Mouse (Mus musculus) CH12.LX (cell line): ENCODE measurements around the gene Map3k6. TPM values are rescaled to one million over a fixed set of nuclear protein-coding genes. Genes with fewer than 3 reads are reported as not detected.

Source experiments
- DNase-seq: peaks from one replicate; pipeline ENCODE4 v3.0.0-alpha.2; 2013; ENCODE audit errors: extremely low read depth
- H3K27ac ChIP-seq: 2 replicates; pipeline ENCODE4 v1.5.1; 2012; ENCODE audit warnings: low read depth, mild to moderate bottlenecking, control low read depth, moderate library complexity; ENCODE audit not compliant: insufficient read depth
- H3K27me3 ChIP-seq: replicated peaks from 2 replicates; pipeline ENCODE3; 2012; ENCODE audit warnings: inconsistent platforms
- H3K36me3 ChIP-seq, 2 experiments: replicated peaks in 1 of 2; 2 replicates each; pipeline versions ENCODE3 to v1.6.1; 2012; ENCODE audit warnings: inconsistent platforms in 1 of 2, low read length in 1 of 2, mild to moderate bottlenecking in 1 of 2, mixed read lengths in 1 of 2, moderate library complexity in 1 of 2; ENCODE audit not compliant: control insufficient read depth in 1 of 2, insufficient read depth in 1 of 2
- H3K4me1 ChIP-seq, 2 experiments: 2 replicates each; pipeline ENCODE4 v1.6.1; 2012; ENCODE audit warnings: inconsistent platforms in 1 of 2, moderate library complexity in 1 of 2; ENCODE audit not compliant: insufficient read depth in 2 of 2, control insufficient read depth in 1 of 2
- H3K4me2 ChIP-seq: 2 replicates; pipeline ENCODE4 v1.6.1; 2012; ENCODE audit warnings: low read depth, mild to moderate bottlenecking, control low read depth; ENCODE audit not compliant: poor library complexity, insufficient read depth, severe bottlenecking
- H3K4me3 ChIP-seq, 3 experiments: fragments of 150-350 bp in 1 of 3; sonication (generic) in 1 of 3; replicated peaks in 1 of 3; 2 replicates each; pipeline versions ENCODE3 to v1.5.1; 2011 to 2012; ENCODE audit warnings: low read depth in 2 of 3, low read length in 2 of 3, mild to moderate bottlenecking in 2 of 3, moderate library complexity in 2 of 3, control low read depth in 1 of 3, improper control_type of control experiment in 1 of 3, inconsistent platforms in 1 of 3, mixed read lengths in 1 of 3; ENCODE audit not compliant: poor library complexity in 1 of 3
- H3K79me2 ChIP-seq: replicated peaks from 2 replicates; pipeline ENCODE4 v1.6.1; 2012; ENCODE audit warnings: mild to moderate bottlenecking, moderate library complexity; ENCODE audit not compliant: control insufficient read depth, poor library complexity, insufficient read depth, severe bottlenecking; ENCODE audit errors: extremely low read depth
- H3K9ac ChIP-seq: 2 replicates; pipeline ENCODE4 v1.6.1; 2012; ENCODE audit warnings: low read depth, mild to moderate bottlenecking, control low read depth, moderate library complexity; ENCODE audit not compliant: insufficient read depth
- H3K9me3 ChIP-seq: replicated peaks from 2 replicates; pipeline ENCODE3; 2012; ENCODE audit warnings: low read length, inconsistent platforms, mixed read lengths
- BHLHE40 ChIP-seq: IDR thresholded peaks from 2 replicates; pipeline ENCODE4 v1.6.1; 2011; ENCODE audit warnings: mild to moderate bottlenecking, low read depth, low read length, improper control_type of control experiment
- CHD1 ChIP-seq: IDR thresholded peaks from 2 replicates; pipeline ENCODE4 v1.6.1; 2012; ENCODE audit warnings: low read depth, low read length, improper control_type of control experiment, inconsistent platforms
- E2F4 ChIP-seq: IDR thresholded peaks from 2 replicates; pipeline ENCODE4 v1.6.1; 2011; ENCODE audit warnings: low read depth, low read length, improper control_type of control experiment; ENCODE audit not compliant: insufficient replicate concordance
- EP300 ChIP-seq: IDR thresholded peaks from 2 replicates; pipeline ENCODE4 v1.6.1; 2011; ENCODE audit warnings: low read length, improper control_type of control experiment
- GABPA ChIP-seq: IDR thresholded peaks from 2 replicates; pipeline ENCODE4 v1.6.1; 2012; ENCODE audit warnings: low read depth, low read length, improper control_type of control experiment, inconsistent platforms; ENCODE audit not compliant: insufficient replicate concordance
- IRF4 ChIP-seq: IDR thresholded peaks from 2 replicates; pipeline ENCODE4 v1.6.1; 2014; ENCODE audit warnings: low read depth, mild to moderate bottlenecking, inconsistent platforms, low read length, improper control_type of control experiment
- JUN ChIP-seq: IDR thresholded peaks from 2 replicates; pipeline ENCODE4 v1.6.1; 2011; ENCODE audit warnings: low read depth, mild to moderate bottlenecking, low read length, improper control_type of control experiment, moderate library complexity; ENCODE audit not compliant: insufficient read depth
- JUND ChIP-seq: conservative IDR thresholded peaks from 2 replicates; pipeline ENCODE4 v1.6.1; 2011; ENCODE audit warnings: low read depth, low read length, improper control_type of control experiment
- KAT2A ChIP-seq: IDR thresholded peaks from 2 replicates; pipeline ENCODE4 v1.6.1; 2012; ENCODE audit warnings: low read length, improper control_type of control experiment, inconsistent platforms; ENCODE audit not compliant: insufficient replicate concordance
- MAZ ChIP-seq: IDR thresholded peaks from 2 replicates; pipeline ENCODE4 v1.6.1; 2012; ENCODE audit warnings: low read depth, mild to moderate bottlenecking, inconsistent platforms, low read length, improper control_type of control experiment, moderate library complexity
- MYC ChIP-seq: IDR thresholded peaks from 2 replicates; pipeline ENCODE4 v1.6.1; 2011; ENCODE audit warnings: low read depth, mild to moderate bottlenecking, improper control_type of control experiment, low read length
- PAX5 ChIP-seq: IDR thresholded peaks from 2 replicates; pipeline ENCODE4 v1.6.1; 2012; ENCODE audit warnings: low read length, inconsistent platforms, mixed read lengths
- POLR2A ChIP-seq: IDR thresholded peaks from 2 replicates; pipeline ENCODE4 v1.6.1; 2011; ENCODE audit warnings: low read depth, mild to moderate bottlenecking, improper control_type of control experiment, low read length
- RAD21 ChIP-seq: IDR thresholded peaks from 2 replicates; pipeline ENCODE4 v1.6.1; 2011; ENCODE audit warnings: low read depth, mild to moderate bottlenecking, low read length, improper control_type of control experiment, moderate library complexity
- RCOR1 ChIP-seq: conservative IDR thresholded peaks from 2 replicates; pipeline ENCODE4 v1.6.1; 2012; ENCODE audit warnings: low read depth, mild to moderate bottlenecking, inconsistent platforms, low read length, improper control_type of control experiment
- SIN3A ChIP-seq: IDR thresholded peaks from 2 replicates; pipeline ENCODE4 v1.6.1; 2012; ENCODE audit warnings: low read length, improper control_type of control experiment, inconsistent platforms
- SMC3 ChIP-seq: IDR thresholded peaks from 2 replicates; pipeline ENCODE4 v1.6.1; 2011; ENCODE audit warnings: low read depth, low read length, improper control_type of control experiment
- TCF12 ChIP-seq: IDR thresholded peaks from 2 replicates; pipeline ENCODE4 v1.6.1; 2014; ENCODE audit warnings: low read depth, mild to moderate bottlenecking, inconsistent platforms, low read length, improper control_type of control experiment
- UBTF ChIP-seq: IDR thresholded peaks from 2 replicates; pipeline ENCODE4 v1.6.1; 2012; ENCODE audit warnings: low read depth, mild to moderate bottlenecking, inconsistent platforms, low read length, improper control_type of control experiment, moderate library complexity
- USF1 ChIP-seq: IDR thresholded peaks from 2 replicates; pipeline ENCODE4 v1.6.1; 2014; ENCODE audit warnings: low read depth, mild to moderate bottlenecking, inconsistent platforms, low read length, improper control_type of control experiment
- USF2 ChIP-seq: conservative IDR thresholded peaks from 2 replicates; pipeline ENCODE4 v1.6.1; 2011; ENCODE audit warnings: low read depth, low read length, improper control_type of control experiment
- ZMIZ1 ChIP-seq: IDR thresholded peaks from 2 replicates; pipeline ENCODE4 v1.6.1; 2012; ENCODE audit warnings: low read depth, mild to moderate bottlenecking, inconsistent platforms, low read length, improper control_type of control experiment
- dilution Hi-C: fragments of 300-500 bp; cut with MboI; formaldehyde crosslinking; loops from 2 replicates; pipeline ENCODE4 v1.14.3; 2020; ENCODE audit warnings: low sequenced_read_pairs; ENCODE audit not compliant: extremely low pct_unique_long_range_greater_than_20kb, extremely low pct_ligation_motif_present
- in situ Hi-C: fragments of 300-500 bp; cut with MboI; formaldehyde crosslinking; loops from 3 replicates; pipeline ENCODE4 v1.14.3; 2019; ENCODE audit warnings: low sequenced_read_pairs, low pct_ligation_motif_present, low pct_unique_long_range_greater_than_20kb, mixed read lengths
- polyA plus RNA-seq: library from polyadenylated mRNA; unstranded; fragments of >175 nt; gene quantifications from 2 replicates; pipeline ENCODE4 v1.2.1, GENCODE M21; 2012; ENCODE audit warnings: low read depth; ENCODE audit not compliant: insufficient read length
- total RNA-seq, 2 experiments: library from RNA; depleted of rRNA; stranded (reverse); fragments of 300-350 nt in 1 of 2; fragments of >200 nt in 1 of 2; gene quantifications; 2 replicates each; pipeline ENCODE4 v1.2.3; 2012 to 2014

The Map3k6 gene
- total and polyA plus RNA-seq, 3 experiments = 0.21 TPM; not detected in 2

DNA sequence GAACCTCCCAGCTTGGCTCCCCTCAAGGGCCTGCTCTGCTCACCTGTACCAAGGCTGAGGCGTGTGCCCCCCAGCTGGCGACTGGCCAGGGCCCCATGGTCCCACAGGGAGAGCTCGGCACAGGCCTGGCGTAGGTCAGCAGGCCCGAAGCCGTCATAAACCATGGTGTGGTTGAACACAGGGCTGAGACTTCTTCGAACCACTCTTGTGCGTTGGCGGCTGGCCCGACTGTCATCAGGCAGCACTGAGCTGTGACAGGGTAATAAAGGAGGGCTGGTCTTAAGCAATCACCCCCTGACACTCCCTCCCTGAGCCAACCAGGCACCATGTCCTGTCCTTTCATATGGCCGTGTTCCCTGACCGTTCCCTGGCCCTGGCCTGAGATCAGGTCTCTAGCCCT is 12.8 kb downstream of the Map3k6 start:
- DNase-seq = no peak
- no peak overlapping the region for H3K4me3 ChIP-seq
- dilution Hi-C loops (no loop called here), in situ Hi-C loops (no loop called here)
- H3K36me3 ChIP-seq = peaks cover 0 to 44% of the 10 kb centered on the region in 2 experiments
- H3K79me2 ChIP-seq = no peaks in the 10 kb centered on the region
- H3K9me3 ChIP-seq = no peaks in the 10 kb centered on the region
- H3K9ac ChIP-seq = no peak overlapping the region
- no peak overlapping the region for H3K4me2 ChIP-seq
- TF ChIP-seq JUND = no peak
- TF ChIP-seq JUN = no peak
- no peak for TF ChIP-seq SMC3
- no peak for TF ChIP-seq GABPA
- no peak for TF ChIP-seq E2F4
- TF ChIP-seq MAZ = no peak
- TF ChIP-seq RCOR1 = no peak
- TF ChIP-seq TCF12 = no peak
- TF ChIP-seq CHD1 = no peak
- TF ChIP-seq IRF4 = no peak
- no peak for TF ChIP-seq ZMIZ1
- no peak for TF ChIP-seq USF1
- no peak for TF ChIP-seq SIN3A
- TF ChIP-seq USF2 = no peak
- no peak for TF ChIP-seq PAX5
- TF ChIP-seq UBTF = no peak
- TF ChIP-seq, all 38 proteins: peak for 0
- no peaks in the 10 kb centered on the region for H3K27me3 ChIP-seq
- peaks cover 0 to 10% of the 10 kb centered on the region in 2 experiments; a peak in 2 of 4 replicates for H3K4me1 ChIP-seq
- no peak overlapping the region for H3K27ac ChIP-seq

DNA sequence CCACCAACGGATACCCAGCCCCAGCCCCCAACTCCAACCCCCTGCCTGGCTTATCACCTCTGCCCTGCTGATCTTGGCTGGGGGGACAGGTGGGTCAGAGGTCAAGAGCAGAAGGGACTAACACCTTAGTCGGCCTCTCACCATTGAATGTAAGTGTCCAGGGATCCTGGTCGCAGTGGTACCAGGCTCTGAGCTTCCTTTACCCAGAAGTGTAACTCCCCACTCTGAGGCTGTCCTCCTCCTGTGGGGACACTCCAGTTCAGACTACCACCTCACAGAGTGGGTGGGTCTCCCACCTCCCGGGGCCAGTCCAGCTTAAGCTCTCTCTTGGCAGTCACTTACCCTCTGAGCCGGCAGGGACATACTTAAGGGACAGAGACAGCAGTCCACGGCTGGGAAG is 14.8 kb downstream of the Map3k6 start:
- Histone ChIP-seq H3K27ac (no peak overlapping the region), H3K36me3 (peaks cover 0 to 61% of the 10 kb centered on the region in 2 experiments), H3K4me2 (no peak overlapping the region), H3K4me1 (peaks cover 0 to 10% of the 10 kb centered on the region in 2 experiments; a peak in 2 of 4 replicates), H3K79me2 (no peaks in the 10 kb centered on the region), H3K4me3 (no peak overlapping the region), H3K9ac (no peak overlapping the region), H3K27me3 (no peaks in the 10 kb centered on the region), H3K9me3 (no peaks in the 10 kb centered on the region)
- in situ Hi-C loops (no loop called here), dilution Hi-C loops (no loop called here)
- TF ChIP-seq ZMIZ1 = no peak
- TF ChIP-seq EP300 = no peak
- no peak for TF ChIP-seq RCOR1
- no peak for TF ChIP-seq BHLHE40
- TF ChIP-seq KAT2A = no peak
- no peak for TF ChIP-seq POLR2A
- TF ChIP-seq RAD21 = no peak
- no peak for TF ChIP-seq MYC
- DNase-seq = no peak
